Comparison of ENCODE assay signal across 16 mouse cellular contexts in the genomic region with DNA sequence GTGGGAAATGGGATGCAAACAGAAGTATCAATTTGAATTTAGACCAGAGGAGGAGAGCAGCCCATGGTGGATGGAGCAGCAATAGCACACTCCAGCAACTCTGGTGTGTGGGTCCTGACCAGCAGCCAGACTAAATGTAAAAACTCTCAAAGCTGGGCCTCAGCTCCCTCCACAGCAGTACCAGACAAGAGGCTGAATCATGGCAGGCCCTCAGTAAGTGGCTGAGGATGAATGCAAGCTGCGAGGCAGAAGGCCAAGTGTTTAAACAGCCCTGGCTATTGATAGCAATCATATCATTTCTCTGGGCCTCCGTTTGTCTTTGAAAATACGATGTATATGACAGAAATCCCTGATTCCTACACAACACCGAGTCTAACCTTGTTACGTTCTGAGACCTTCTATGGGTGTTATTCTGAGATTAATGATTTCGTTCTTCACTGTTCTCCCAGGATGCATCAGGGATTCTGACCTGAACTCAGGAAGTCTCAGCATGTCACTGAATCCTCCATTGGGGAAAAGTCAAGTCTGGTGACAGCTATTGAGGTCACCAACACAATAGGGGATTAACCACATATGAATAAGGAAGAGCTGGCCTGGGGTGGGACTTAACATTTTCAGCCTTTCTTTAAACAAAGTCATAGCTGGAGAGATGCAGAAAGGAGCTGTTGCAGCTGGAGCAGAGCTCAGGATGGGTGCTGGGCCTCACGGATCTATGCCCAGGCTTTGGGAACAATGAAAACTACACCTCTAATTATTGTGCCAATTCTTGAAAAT.
DNase-seq lines count a peak whose midpoint lies in the region; ATAC-seq and TF ChIP-seq lines count a peak whose summit lies in the region.
"Had no signal": no experiment of that assay in that cellular context is flagged by ENCODE, and none has a peak within 500 bp of the region (broad histone marks: within the 10 kb centered on the region; RNA-seq: fewer than 3 reads in every experiment).

No protein-coding gene starts in this region.

- WGBS in midbrain, embryonic 14.5 days, result 26% methylated on average over 7 of the region's 7 CpGs
- 34% methylated on average over 7 of the region's 7 CpGs for WGBS in midbrain, embryonic 16.5 days
- 48% methylated on average over 7 of the region's 7 CpGs for WGBS in lung, embryonic 16.5 days
- 53% methylated on average over 7 of the region's 7 CpGs for WGBS in stomach, embryonic 16.5 days
- WGBS in hindbrain, postnatal 0 days, result 65% methylated on average over 7 of the region's 7 CpGs

- no peak for ATAC-seq in midbrain, embryonic 14.5 days (ENCODE audit: low FRiP score, low TSS enrichment)
- ATAC-seq in midbrain, embryonic 16.5 days, result no peak
- ATAC-seq in lung, embryonic 16.5 days (ENCODE audit: low read depth), result peak; percentile 78
- ATAC-seq in stomach, embryonic 16.5 days (ENCODE audit: insufficient read depth, low FRiP score), result peak; percentile 29
- no peak for ATAC-seq in hindbrain, postnatal 0 days
- ATAC-seq: liver, postnatal 0 days had no signal

- H3K9me3 ChIP-seq in midbrain, embryonic 14.5 days (ENCODE audit: control insufficient read depth, low read length), result peaks cover 14% of the 10 kb centered on the region
- H3K9me3 ChIP-seq in midbrain, embryonic 16.5 days (replicated peaks; ENCODE audit: control insufficient read depth, low read length, poor library complexity, severe bottlenecking), result peaks cover 6% of the 10 kb centered on the region; the same call in 1 of the 2 replicates
- peaks cover 7% of the 10 kb centered on the region; the same call in 1 of the 2 replicates for H3K9me3 ChIP-seq in lung, embryonic 16.5 days (ENCODE audit: control insufficient read depth, low read length)
- no peaks in the 10 kb centered on the region; the same call in 1 of the 2 replicates for H3K9me3 ChIP-seq in stomach, embryonic 16.5 days (replicated peaks; ENCODE audit: control insufficient read depth, low read length)
- no peaks in the 10 kb centered on the region; the same call in 1 of the 2 replicates for H3K9me3 ChIP-seq in hindbrain, postnatal 0 days (ENCODE audit: low read length)
- H3K9me3 ChIP-seq: heart, embryonic 15.5 days had no signal

- no peaks in the 10 kb centered on the region for H3K4me1 ChIP-seq in midbrain, embryonic 14.5 days (ENCODE audit: control insufficient read depth, insufficient read depth, low read length)
- H3K4me1 ChIP-seq in midbrain, embryonic 16.5 days (ENCODE audit: control insufficient read depth, insufficient read depth, low read length), result no peaks in the 10 kb centered on the region
- peaks cover 6% of the 10 kb centered on the region; the same call in 1 of the 2 replicates for H3K4me1 ChIP-seq in lung, embryonic 16.5 days (replicated peaks; ENCODE audit: control insufficient read depth, insufficient read depth, low read length)
- peaks cover 9% of the 10 kb centered on the region for H3K4me1 ChIP-seq in stomach, embryonic 16.5 days (ENCODE audit: control insufficient read depth, insufficient read depth, low read length)
- no peaks in the 10 kb centered on the region for H3K4me1 ChIP-seq in hindbrain, postnatal 0 days (ENCODE audit: insufficient read depth, low read length)
- H3K4me1 ChIP-seq: embryonic facial prominence, embryonic 12.5 days; neural tube, embryonic 12.5 days had no signal

- no peaks in the 10 kb centered on the region for H3K36me3 ChIP-seq in midbrain, embryonic 14.5 days (ENCODE audit: control insufficient read depth, insufficient read depth, low read length)
- H3K36me3 ChIP-seq in midbrain, embryonic 16.5 days (ENCODE audit: control insufficient read depth, insufficient read depth, low read length), result no peaks in the 10 kb centered on the region
- no peaks in the 10 kb centered on the region for H3K36me3 ChIP-seq in lung, embryonic 16.5 days (ENCODE audit: control insufficient read depth, insufficient read depth, low read length)
- H3K36me3 ChIP-seq in stomach, embryonic 16.5 days (ENCODE audit: control insufficient read depth, insufficient read depth, low read length), result no peaks in the 10 kb centered on the region
- no peaks in the 10 kb centered on the region for H3K36me3 ChIP-seq in hindbrain, postnatal 0 days (ENCODE audit: insufficient read depth, low read length)
- H3K36me3 ChIP-seq: embryonic facial prominence, embryonic 12.5 days; heart, embryonic 15.5 days; neural tube, embryonic 12.5 days had no signal

- no peak for TF ChIP-seq CTCF in hindbrain, postnatal 0 days (IDR thresholded peaks at IDR 0.05; ENCODE audit: low read depth)

- no peak overlapping the region for H3K4me3 ChIP-seq in midbrain, embryonic 14.5 days (replicated peaks; ENCODE audit: low read depth, low read length)
- H3K4me3 ChIP-seq in midbrain, embryonic 16.5 days (ENCODE audit: low read depth, low read length), result no peak overlapping the region
- H3K4me3 ChIP-seq in lung, embryonic 16.5 days (ENCODE audit: low read length), result no peak overlapping the region
- H3K4me3 ChIP-seq in stomach, embryonic 16.5 days (replicated peaks; ENCODE audit: low read length), result no peak overlapping the region
- H3K4me3 ChIP-seq in hindbrain, postnatal 0 days (ENCODE audit: low read length), result no peak overlapping the region
- H3K4me3 ChIP-seq: embryonic facial prominence, embryonic 12.5 days; heart, embryonic 15.5 days; neural tube, embryonic 12.5 days had no signal

- no peak overlapping the region for H3K4me2 ChIP-seq in midbrain, embryonic 14.5 days (ENCODE audit: low read length)
- no peak overlapping the region for H3K4me2 ChIP-seq in midbrain, embryonic 16.5 days (ENCODE audit: low read length)
- no peak overlapping the region for H3K4me2 ChIP-seq in lung, embryonic 16.5 days (ENCODE audit: low read depth, low read length)
- H3K4me2 ChIP-seq in stomach, embryonic 16.5 days (ENCODE audit: low read depth, low read length), result no peak overlapping the region
- no peak overlapping the region for H3K4me2 ChIP-seq in hindbrain, postnatal 0 days (ENCODE audit: low read depth, low read length)
- H3K4me2 ChIP-seq: embryonic facial prominence, embryonic 12.5 days; heart, embryonic 15.5 days; hindbrain, embryonic 14.5 days; neural tube, embryonic 12.5 days had no signal

- no peak overlapping the region for H3K9ac ChIP-seq in midbrain, embryonic 14.5 days (replicated peaks; ENCODE audit: low read length)
- no peak overlapping the region for H3K9ac ChIP-seq in midbrain, embryonic 16.5 days (ENCODE audit: low read depth, low read length)
- H3K9ac ChIP-seq in lung, embryonic 16.5 days (ENCODE audit: low read length), result no peak overlapping the region
- H3K9ac ChIP-seq in stomach, embryonic 16.5 days (ENCODE audit: low read length), result no peak overlapping the region
- no peak overlapping the region for H3K9ac ChIP-seq in hindbrain, postnatal 0 days (replicated peaks; ENCODE audit: low read length)
- H3K9ac ChIP-seq: embryonic facial prominence, embryonic 12.5 days; heart, embryonic 15.5 days; hindbrain, embryonic 14.5 days; liver, postnatal 0 days; neural tube, embryonic 12.5 days had no signal

- H3K27ac ChIP-seq in midbrain, embryonic 14.5 days (replicated peaks; ENCODE audit: low read depth, low read length), result no peak overlapping the region
- no peak overlapping the region for H3K27ac ChIP-seq in midbrain, embryonic 16.5 days (ENCODE audit: low read length)
- H3K27ac ChIP-seq in lung, embryonic 16.5 days (ENCODE audit: low read length), result 0 out of 2 replicates have a peak overlapping the region, but pooled peaks have one; percentile 4
- peak overlapping the region; percentile 83 for H3K27ac ChIP-seq in stomach, embryonic 16.5 days (ENCODE audit: low read length)
- no peak overlapping the region for H3K27ac ChIP-seq in hindbrain, postnatal 0 days
- H3K27ac ChIP-seq: embryonic facial prominence, embryonic 12.5 days; hindbrain, embryonic 14.5 days; neural tube, embryonic 12.5 days had no signal

- no peaks in the 10 kb centered on the region for H3K27me3 ChIP-seq in midbrain, embryonic 14.5 days (ENCODE audit: control insufficient read depth, insufficient read depth, low read length)
- no peaks in the 10 kb centered on the region for H3K27me3 ChIP-seq in midbrain, embryonic 16.5 days (ENCODE audit: control insufficient read depth, insufficient read depth, low read depth, low read length)
- no peaks in the 10 kb centered on the region for H3K27me3 ChIP-seq in lung, embryonic 16.5 days (ENCODE audit: control insufficient read depth, insufficient read depth, low read depth, low read length)
- H3K27me3 ChIP-seq in stomach, embryonic 16.5 days (ENCODE audit: control insufficient read depth, insufficient read depth, low read length), result no peaks in the 10 kb centered on the region
- H3K27me3 ChIP-seq in hindbrain, postnatal 0 days (ENCODE audit: insufficient read depth, low read length), result no peaks in the 10 kb centered on the region
- H3K27me3 ChIP-seq: embryonic facial prominence, embryonic 12.5 days; heart, embryonic 15.5 days; neural tube, embryonic 12.5 days had no signal

- peak; percentile 86 for DNase-seq in heart, adult 11 months
- no peak for DNase-seq in heart, postnatal 4 days
- peak; percentile 6 for DNase-seq in midbrain, embryonic 14.5 days
- no peak for DNase-seq in frontal cortex, postnatal 36 days (ENCODE audit: low spot score in 2 of 2)
- DNase-seq in hindbrain, postnatal 0 days (ENCODE audit: low spot score), result no peak
- DNase-seq: cerebellum, postnatal 36 days; kidney, adult 8-10 months; layer of hippocampus, postnatal 36 days; liver, postnatal 0 days had no signal

Comparison
In these comparisons a context has a peak if more than half of its experiments do, and no peak if none do; other contexts are left out.
1. DNase-seq: peak in heart, adult 11 months (single experiment) and midbrain, embryonic 14.5 days (single experiment); none in heart, postnatal 4 days (single experiment), frontal cortex, postnatal 36 days (0 of 2) and hindbrain, postnatal 0 days (single experiment).
2. ATAC-seq: peak in lung, embryonic 16.5 days (single experiment) and stomach, embryonic 16.5 days (single experiment); none in midbrain, embryonic 14.5 days (single experiment), midbrain, embryonic 16.5 days (single experiment) and hindbrain, postnatal 0 days (single experiment).
3. H3K27ac ChIP-seq: peak in lung, embryonic 16.5 days (single experiment) and stomach, embryonic 16.5 days (single experiment); none in midbrain, embryonic 14.5 days (single experiment), midbrain, embryonic 16.5 days (single experiment) and hindbrain, postnatal 0 days (single experiment).